Mouse (Mus musculus) cerebellum, adult 11 months (tissue): Measurements from ENCODE around the gene Aurka.

ENCODE experiments used
- DNase-seq: peaks from one replicate; pipeline ENCODE4 v3.0.0; 2022

Aurka gene

GRCm38 (mm10) chr2:172311731-172312130 is 58.6 kb downstream of the Aurka start:
- no peak for DNase-seq

GRCm38 (mm10) chr2:172306544-172306943 is 63.8 kb downstream of the Aurka start:
- no peak for DNase-seq
